Mouse (Mus musculus) left cerebral cortex, postnatal 4 days (tissue): ENCODE data around the gene Plcd4. TPM values are rescaled to one million over a fixed set of nuclear protein-coding genes. Genes with fewer than 3 reads are reported as not detected.
A peak's percentile ranks its signal among the peaks of the same experiment; 100 is the strongest.

Experiments used
- DNase-seq: peaks from one replicate; pipeline ENCODE4 v3.0.0-alpha.2; 2022
- intact Hi-C: fragments of 180-260 bp; cut with DNase I; formaldehyde crosslinking; loops from one replicate; pipeline ENCODE4 v1.15.1; 2025
- microRNA-seq: library from miRNA; unstranded; fragments of <30 nt; microRNA quantifications from one replicate; pipeline ENCODE4 v1.2.0, GENCODE M21; 2022
- total RNA-seq, 2 experiments: library from RNA; stranded (reverse); gene quantifications; 2 replicates each; pipeline ENCODE4 v1.2.3; 2021

Plcd4 gene
- total RNA-seq, 2 experiments from 2014 or later, result 3.7 TPM

DNA sequence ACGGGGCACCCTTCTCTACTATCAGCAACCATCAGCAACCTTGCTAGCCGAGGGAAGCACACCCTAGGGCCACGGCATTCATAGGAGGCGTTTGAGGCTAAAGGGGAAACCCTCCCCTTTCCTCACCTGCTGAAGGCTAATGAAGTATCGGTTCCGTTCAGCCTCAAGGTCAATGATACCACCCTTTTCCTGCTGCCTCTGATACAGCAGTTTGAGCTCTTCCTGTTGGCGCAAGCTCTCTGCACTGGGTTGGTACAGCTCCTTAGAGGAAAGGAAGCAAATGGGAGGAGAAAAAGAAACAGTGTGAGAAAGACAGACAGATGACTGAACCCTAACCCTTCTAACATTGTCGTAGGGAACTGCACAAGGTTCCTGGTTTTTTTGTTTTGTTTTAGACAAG is 51.7 kb downstream of the Plcd4 start:
- DNase-seq, result no peak
- intact Hi-C loops, result no loop called here

DNA sequence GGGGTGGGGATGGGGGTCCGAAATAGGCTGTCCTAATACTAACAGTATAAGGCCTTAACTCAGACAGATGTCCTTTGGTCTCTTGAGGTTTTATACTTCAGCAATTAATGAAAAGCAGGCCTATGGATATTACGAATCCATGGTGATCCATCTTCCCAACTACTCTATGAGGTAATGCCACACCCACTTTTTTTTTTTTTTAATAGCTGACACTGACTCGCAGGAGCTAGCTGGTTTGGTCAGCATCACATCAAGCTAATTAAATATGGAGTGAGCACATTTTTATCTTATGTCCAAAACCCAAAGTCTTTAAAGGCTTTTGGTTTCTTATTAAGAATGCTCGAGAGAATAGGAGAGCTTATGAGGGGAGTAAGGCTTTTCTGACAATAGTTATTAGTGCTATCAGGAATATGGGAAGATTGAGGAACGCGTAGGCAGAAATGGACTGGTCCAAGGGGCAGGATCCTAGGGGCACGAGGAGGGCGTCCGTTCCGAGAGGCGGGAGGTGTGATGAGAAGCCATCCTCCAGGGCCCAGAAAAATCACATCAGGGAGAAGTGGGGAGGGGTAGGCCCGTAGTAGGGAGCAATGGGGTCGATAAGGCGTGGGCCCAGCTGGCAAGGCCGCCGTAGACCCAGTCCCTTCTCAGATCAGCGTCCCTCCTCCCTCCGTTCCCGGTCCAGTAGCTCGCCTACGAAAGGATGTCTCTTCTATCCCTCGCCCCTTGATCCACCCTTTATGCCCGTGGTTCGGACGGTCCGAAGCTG is 58.0 kb downstream of the Plcd4 start:
- intact Hi-C loops, result no loop called here
- no peak for DNase-seq

DNA sequence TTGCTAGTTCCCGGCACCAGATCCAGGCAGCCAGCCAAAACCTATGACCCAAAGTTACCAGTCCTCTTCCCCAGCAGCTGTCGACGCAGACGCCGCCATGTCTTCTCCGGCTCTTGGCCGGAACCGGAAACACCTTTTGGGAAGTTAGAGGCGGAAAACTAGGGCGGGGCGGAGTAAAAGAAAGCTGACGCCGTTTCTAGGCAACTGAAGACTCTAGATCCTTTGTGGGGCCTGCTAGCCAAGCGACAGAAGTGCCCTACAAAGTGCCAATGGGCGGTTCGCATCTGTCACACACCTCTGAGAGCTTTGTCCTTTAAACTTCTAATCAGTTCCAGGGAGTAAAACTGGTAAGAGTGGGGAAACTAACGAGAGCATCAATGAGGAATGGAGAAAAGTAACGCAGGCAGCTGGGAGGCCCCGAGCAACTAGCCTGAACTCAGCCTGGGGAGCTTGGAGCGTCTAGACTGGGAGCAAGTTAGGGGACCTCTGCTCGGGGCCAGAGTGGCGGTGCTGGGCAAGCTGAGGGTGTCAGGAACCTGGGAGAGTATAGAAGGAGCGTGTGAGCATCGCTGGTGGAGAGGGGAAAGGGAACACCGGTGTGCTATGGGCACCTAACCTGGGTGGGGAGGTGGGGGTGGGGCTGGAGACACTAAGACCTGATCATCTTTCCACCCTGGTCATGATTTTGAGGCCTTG is 58.7 kb downstream of the Plcd4 start, which contains the start of the genes Rnf25 and Stk36:
Gene Rnf25, minus strand, starts transcription at position 131 of the 696 bp plus-strand sequence.
Gene Stk36, plus strand, starts transcription at position 179 of the 696 bp plus-strand sequence.
- peak; percentile 84 for DNase-seq
- intact Hi-C loops, result no loop called here

Small RNA genes lying within 50 kb of the gene (microRNA-seq; reads per million reads assigned to microRNA genes)
- not detected for gene Gm25035

Other genes with a start within 250 kb of the Plcd4 start
- 1 to 10 TPM; 5.2 to 5.3 TPM for gene Tmbim1, start 237.3 kb upstream of the Plcd4 start, total RNA-seq
- 1 to 10 TPM in 1 of 2 experiments, under 1 TPM in 1; 0.74 to 1.1 TPM for gene Catip, start 180.8 kb upstream of the Plcd4 start, total RNA-seq
- 1 to 10 TPM; 1.2 to 2.2 TPM for gene Slc11a1, start 167.7 kb upstream of the Plcd4 start, total RNA-seq
- 10 to 100 TPM; 19.2 to 20.8 TPM for gene Ctdsp1, start 151.4 kb upstream of the Plcd4 start, total RNA-seq
- under 1 TPM; 0.72 to 0.81 TPM for gene Vil1, start 133.5 kb upstream of the Plcd4 start, total RNA-seq
- 10 to 100 TPM; 43.9 to 48.1 TPM for gene Cnot9, start 36.8 kb upstream of the Plcd4 start, total RNA-seq
- 10 to 100 TPM; 24.3 to 26.6 TPM for gene Usp37, start 1.4 kb downstream of the Plcd4 start, total RNA-seq
- gene Zfp142, start 45.4 kb downstream of the Plcd4 start, total RNA-seq, result 10 to 100 TPM; 24.7 to 24.8 TPM
- gene Bcs1l, start 45.4 kb downstream of the Plcd4 start, total RNA-seq, result 10 to 100 TPM; 19.8 to 24.1 TPM
- 10 to 100 TPM; 58.7 to 64.9 TPM for gene Rnf25, start 58.5 kb downstream of the Plcd4 start, total RNA-seq
- 10 to 100 TPM; 20.6 to 25.2 TPM for gene Stk36, start 58.6 kb downstream of the Plcd4 start, total RNA-seq
- 10 to 100 TPM; 37.3 to 42.6 TPM for gene Ttll4, start 118.9 kb downstream of the Plcd4 start, total RNA-seq
- gene Cyp27a1, start 170.7 kb downstream of the Plcd4 start, total RNA-seq, result under 1 TPM; 0.70 TPM
- not detected for gene Prkag3, start 206.3 kb downstream of the Plcd4 start, total RNA-seq
- 1 to 10 TPM; 3.5 to 5.1 TPM for gene Wnt6, start 229.0 kb downstream of the Plcd4 start, total RNA-seq
- gene Wnt10a, start 248.6 kb downstream of the Plcd4 start, total RNA-seq, result under 1 TPM in 1 of 2 experiments, not detected in 1; 0.38 TPM